11 mouse cellular contexts compared by ENCODE assay signal in genomic region chr8:127214748-127215433, GRCm38 (mm10).
DNase-seq lines count a peak whose midpoint lies in the region; ATAC-seq and TF ChIP-seq lines count a peak whose summit lies in the region.
"Had no signal": no experiment of that assay in that cellular context is flagged by ENCODE, and none has a peak within 500 bp of the region (broad histone marks: within the 10 kb centered on the region; RNA-seq: fewer than 3 reads in every experiment).

No protein-coding gene starts in this region.

- no peaks in the 10 kb centered on the region for H3K9me3 ChIP-seq in stomach, embryonic 14.5 days (ENCODE audit: control insufficient read depth, low read depth, low read length)
- H3K9me3 ChIP-seq in stomach, postnatal 0 days (ENCODE audit: control insufficient read depth, low read length), result no peaks in the 10 kb centered on the region
- H3K9me3 ChIP-seq in limb, embryonic 14.5 days (ENCODE audit: control insufficient read depth, low read length), result no peaks in the 10 kb centered on the region
- H3K9me3 ChIP-seq: kidney, embryonic 15.5 days had no signal

- TF ChIP-seq POLR2A in limb, embryonic 14.5 days (IDR thresholded peaks at IDR 0.05; ENCODE audit: borderline replicate concordance, extremely low read depth, insufficient read depth, insufficient read length), result no peak

- DNase-seq in gastrocnemius, adult 2 months, result no peak
- no peak for DNase-seq in gastrocnemius, postnatal 14 days
- no peak for DNase-seq in stomach, postnatal 0 days (ENCODE audit: low spot score)
- DNase-seq in limb, embryonic 14.5 days (ENCODE audit: low spot score), result peak; percentile 80
- DNase-seq in thymus, postnatal 4 days, result no peak
- no peak for DNase-seq in cerebellum, postnatal 10 days
- no peak for DNase-seq in thymus, postnatal 25 days
- DNase-seq: right cerebral cortex, postnatal 4 days; thymus, postnatal 14 days had no signal

- TF ChIP-seq EP300 in stomach, postnatal 0 days (optimal IDR thresholded peaks at IDR 0.05), result no peak

- WGBS in stomach, embryonic 14.5 days, result 84% methylated on average over 4 of the region's 4 CpGs
- WGBS in stomach, postnatal 0 days, result 75% methylated on average over 4 of the region's 4 CpGs
- 25% methylated on average over 4 of the region's 4 CpGs for WGBS in limb, embryonic 14.5 days

- no peaks in the 10 kb centered on the region for H3K27me3 ChIP-seq in stomach, embryonic 14.5 days (ENCODE audit: control insufficient read depth, insufficient read depth, low read length)
- no peaks in the 10 kb centered on the region for H3K27me3 ChIP-seq in stomach, postnatal 0 days (ENCODE audit: control insufficient read depth, insufficient read depth, low read length)
- H3K27me3 ChIP-seq in limb, embryonic 14.5 days (ENCODE audit: control insufficient read depth, insufficient read depth, low read length), result no peaks in the 10 kb centered on the region
- H3K27me3 ChIP-seq: kidney, embryonic 15.5 days had no signal

- no peaks in the 10 kb centered on the region for H3K36me3 ChIP-seq in stomach, embryonic 14.5 days (ENCODE audit: control insufficient read depth, insufficient read depth, low read length)
- no peaks in the 10 kb centered on the region for H3K36me3 ChIP-seq in stomach, postnatal 0 days (ENCODE audit: control insufficient read depth, insufficient read depth, low read length)
- H3K36me3 ChIP-seq in limb, embryonic 14.5 days (ENCODE audit: control insufficient read depth, insufficient read depth, low read length), result no peaks in the 10 kb centered on the region
- H3K36me3 ChIP-seq: kidney, embryonic 15.5 days had no signal

- peaks cover 20% of the 10 kb centered on the region for H3K4me1 ChIP-seq in stomach, embryonic 14.5 days (ENCODE audit: control insufficient read depth, insufficient read depth, low read length)
- peaks cover 9% of the 10 kb centered on the region for H3K4me1 ChIP-seq in stomach, postnatal 0 days (replicated peaks; ENCODE audit: control insufficient read depth, insufficient read depth)
- H3K4me1 ChIP-seq in limb, embryonic 14.5 days (ENCODE audit: control insufficient read depth, insufficient read depth, low read length), result peaks cover 38% of the 10 kb centered on the region

- no peak for TF ChIP-seq CTCF in gastrocnemius, adult 2 months (IDR thresholded peaks at IDR 0.05)
- TF ChIP-seq CTCF in stomach, postnatal 0 days (IDR thresholded peaks at IDR 0.05; ENCODE audit: low read depth), result no peak

- intact Hi-C loops in gastrocnemius, adult 2 months (cut with DNase I), result no loop called here
- intact Hi-C loops in gastrocnemius, postnatal 14 days (cut with DNase I; ENCODE audit: low total_unique reads), result no loop called here

- H3K27ac ChIP-seq in gastrocnemius, adult 2 months, result peak overlapping the region; percentile 48; the same call in 1 of the 2 replicates
- H3K27ac ChIP-seq in stomach, embryonic 14.5 days (ENCODE audit: low read length), result 0 out of 2 replicates have a peak overlapping the region, but pooled peaks have one; percentile 15
- H3K27ac ChIP-seq in stomach, postnatal 0 days (replicated peaks), result no peak overlapping the region
- H3K27ac ChIP-seq in limb, embryonic 14.5 days (replicated peaks; ENCODE audit: low read depth, low read length), result peak overlapping the region; percentile 77
- H3K27ac ChIP-seq: kidney, embryonic 15.5 days had no signal

- H3K4me2 ChIP-seq in stomach, embryonic 14.5 days (replicated peaks; ENCODE audit: low read depth, low read length), result no peak overlapping the region
- no peak overlapping the region for H3K4me2 ChIP-seq in stomach, postnatal 0 days (replicated peaks; ENCODE audit: low read depth)
- no peak overlapping the region for H3K4me2 ChIP-seq in limb, embryonic 14.5 days (replicated peaks; ENCODE audit: low read depth, low read length, severe bottlenecking)
- H3K4me2 ChIP-seq: kidney, embryonic 15.5 days had no signal

- no peak overlapping the region for H3K9ac ChIP-seq in stomach, embryonic 14.5 days (replicated peaks; ENCODE audit: low read depth, low read length)
- H3K9ac ChIP-seq in stomach, postnatal 0 days (ENCODE audit: low read length), result no peak overlapping the region
- H3K9ac ChIP-seq in limb, embryonic 14.5 days (ENCODE audit: low read depth, low read length, severe bottlenecking), result no peak overlapping the region
- H3K9ac ChIP-seq: kidney, embryonic 15.5 days had no signal

- no peak for ATAC-seq in stomach, embryonic 14.5 days (ENCODE audit: insufficient number of reproducible peaks, insufficient read depth, low FRiP score, low read depth)
- ATAC-seq in stomach, postnatal 0 days (ENCODE audit: low FRiP score, low TSS enrichment), result no peak
- ATAC-seq in limb, embryonic 14.5 days (ENCODE audit: low FRiP score, low read depth), result peak; percentile 86

- no peak overlapping the region for H3K4me3 ChIP-seq in gastrocnemius, adult 2 months
- H3K4me3 ChIP-seq in stomach, embryonic 14.5 days (ENCODE audit: low read depth, low read length), result no peak overlapping the region
- H3K4me3 ChIP-seq in stomach, postnatal 0 days (ENCODE audit: low read depth, low read length), result no peak overlapping the region
- H3K4me3 ChIP-seq in limb, embryonic 14.5 days (replicated peaks; ENCODE audit: low read length), result no peak overlapping the region
- H3K4me3 ChIP-seq: kidney, embryonic 15.5 days had no signal
